Mouse (Mus musculus): ENCODE results near the gene Gm10192. TPM values are rescaled to one million over a fixed set of nuclear protein-coding genes. Genes with fewer than 3 reads are reported as not detected.
"Not testable (repeated sequence)": the region's sequence is repeated elsewhere in the genome, so short reads cannot be mapped to it uniquely, and the experiment has no call there.

Gene Gm10192
- not detected in 2 replicates for polyA plus RNA-seq (2014; fragmentation: Nextera tagmentation; extraction: Ambion mirVana)

GRCm38 (mm10) chr4:97183066-97183465 lies at the start of gene Gm10192:
Gene Gm10192 (minus strand): TSS chr4:97183166.
- DNase-seq (ENCODE audit: low spot score); H3K4me2 ChIP-seq: not testable (repeated sequence)

DNA sequence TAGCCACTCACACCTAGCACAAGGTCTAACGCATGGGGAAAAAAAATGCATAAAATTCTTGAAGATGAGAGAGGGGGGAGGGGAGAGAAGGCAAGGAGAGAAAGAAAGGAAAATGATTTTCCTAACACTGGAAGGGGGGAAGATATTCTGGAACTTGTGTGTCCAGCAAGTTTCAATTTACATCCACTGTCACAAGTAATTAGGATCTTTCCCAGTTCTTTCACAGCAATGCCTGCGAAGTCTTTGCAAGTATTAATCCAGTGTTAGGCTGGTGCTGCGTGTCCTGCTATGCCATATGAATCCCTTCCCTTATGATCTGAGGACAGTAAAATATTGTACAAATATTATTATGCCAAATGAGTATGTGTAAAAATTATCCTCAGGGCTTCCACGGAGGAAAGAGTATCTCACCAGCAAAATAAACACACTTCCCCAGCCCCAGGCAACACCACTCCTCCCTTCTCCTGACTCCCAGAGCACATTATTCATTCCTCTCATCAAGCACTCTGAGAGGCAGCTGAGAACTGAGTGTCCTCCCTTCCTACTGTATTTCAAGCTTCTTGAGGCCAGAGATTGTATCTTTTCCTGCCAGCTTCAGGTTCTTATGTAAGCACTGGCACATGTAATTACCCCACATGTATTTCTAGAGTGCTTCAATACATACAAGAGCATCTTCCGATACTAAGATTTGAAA lies 47.6 kb upstream of the Gm10192 start:
- 54% methylated on average over 5 of the region's 5 CpGs for WGBS
- ATAC-seq (replicated peaks; ENCODE audit: low FRiP score): no peak
- no peaks in the 10 kb centered on the region for H3K9me3 ChIP-seq (ENCODE audit: control insufficient read depth, low read length)

More at GRCm38 (mm10) chr4:97183066-97183465, at the start of gene Gm10192:
- not testable (repeated sequence) for ATAC-seq (replicated peaks; ENCODE audit: low FRiP score); H3K9ac ChIP-seq (ENCODE audit: low read depth, low read length); H3K4me3 ChIP-seq (ENCODE audit: low read depth, low read length); H3K27me3 ChIP-seq (replicated peaks; ENCODE audit: control insufficient read depth, insufficient read depth, low read length); H3K4me1 ChIP-seq (replicated peaks; ENCODE audit: control insufficient read depth, insufficient read depth, low read length); H3K27ac ChIP-seq (ENCODE audit: low read depth, low read length); H3K9me3 ChIP-seq (ENCODE audit: control insufficient read depth, low read length); H3K36me3 ChIP-seq (ENCODE audit: control insufficient read depth, insufficient read depth, low read length)

DNA sequence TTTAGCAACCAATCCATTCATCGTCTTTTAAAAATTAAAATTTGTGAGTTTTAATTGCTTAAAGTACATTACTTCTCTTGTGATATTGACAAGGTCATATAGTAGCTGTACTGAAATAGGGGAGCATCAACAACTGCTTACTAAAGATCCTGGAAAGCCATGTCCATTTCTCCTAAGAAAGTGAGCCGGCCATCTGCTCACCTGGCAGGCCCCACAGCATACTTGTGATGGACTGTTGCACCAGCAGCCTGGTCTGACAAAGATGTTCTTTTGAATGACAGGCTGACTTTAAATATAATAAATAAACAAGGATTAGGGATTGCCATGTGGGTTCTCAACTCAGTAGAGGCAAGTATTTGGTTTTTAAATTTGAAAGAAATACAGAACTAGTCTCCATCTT lies 36.7 kb upstream of the Gm10192 start:
- no peak for DNase-seq (ENCODE audit: low spot score)

More for the DNA sequence above, 47.6 kb upstream of the Gm10192 start:
- Histone ChIP-seq H3K27ac (ENCODE audit: low read depth, low read length) (no peak overlapping the region), H3K27me3 (replicated peaks; ENCODE audit: control insufficient read depth, insufficient read depth, low read length) (no peaks in the 10 kb centered on the region), H3K4me2 (no peak overlapping the region), H3K9ac (ENCODE audit: low read depth, low read length) (no peak overlapping the region), H3K36me3 (ENCODE audit: control insufficient read depth, insufficient read depth, low read length) (no peaks in the 10 kb centered on the region), H3K4me1 (replicated peaks; ENCODE audit: control insufficient read depth, insufficient read depth, low read length) (no peaks in the 10 kb centered on the region), H3K4me3 (ENCODE audit: low read depth, low read length) (no peak overlapping the region)
- DNase-seq (ENCODE audit: low spot score): no peak

GRCm38 (mm10) chr4:97217906-97218305 lies 34.9 kb upstream of the Gm10192 start:
- WGBS: 80% methylated on average over 1 of the region's 1 CpGs
- no peak overlapping the region for H3K9ac ChIP-seq (ENCODE audit: low read depth, low read length)
- ATAC-seq (replicated peaks; ENCODE audit: low FRiP score): no peak

More for the DNA sequence above, 36.7 kb upstream of the Gm10192 start:
- Histone ChIP-seq H3K27me3 (replicated peaks; ENCODE audit: control insufficient read depth, insufficient read depth, low read length) (no peaks in the 10 kb centered on the region), H3K36me3 (ENCODE audit: control insufficient read depth, insufficient read depth, low read length) (no peaks in the 10 kb centered on the region), H3K9me3 (ENCODE audit: control insufficient read depth, low read length) (no peaks in the 10 kb centered on the region), H3K4me2 (no peak overlapping the region), H3K9ac (ENCODE audit: low read depth, low read length) (no peak overlapping the region), H3K4me1 (replicated peaks; ENCODE audit: control insufficient read depth, insufficient read depth, low read length) (no peaks in the 10 kb centered on the region), H3K4me3 (ENCODE audit: low read depth, low read length) (no peak overlapping the region), H3K27ac (ENCODE audit: low read depth, low read length) (no peak overlapping the region)
- WGBS: 83% methylated on average over 2 of the region's 2 CpGs
- ATAC-seq (replicated peaks; ENCODE audit: low FRiP score): no peak

GRCm38 (mm10) chr4:97212514-97212913 lies 29.5 kb upstream of the Gm10192 start:
- H3K9me3 ChIP-seq (ENCODE audit: control insufficient read depth, low read length): no peaks in the 10 kb centered on the region
- H3K27ac ChIP-seq (ENCODE audit: low read depth, low read length): no peak overlapping the region
- DNase-seq (ENCODE audit: low spot score) (no peak), ATAC-seq (replicated peaks; ENCODE audit: low FRiP score) (no peak)
- H3K27me3 ChIP-seq (replicated peaks; ENCODE audit: control insufficient read depth, insufficient read depth, low read length): no peaks in the 10 kb centered on the region
- no peak overlapping the region for H3K4me3 ChIP-seq (ENCODE audit: low read depth, low read length)
- H3K36me3 ChIP-seq (ENCODE audit: control insufficient read depth, insufficient read depth, low read length): no peaks in the 10 kb centered on the region
- H3K9ac ChIP-seq (ENCODE audit: low read depth, low read length): no peak overlapping the region
- no peaks in the 10 kb centered on the region for H3K4me1 ChIP-seq (replicated peaks; ENCODE audit: control insufficient read depth, insufficient read depth, low read length)
- no peak overlapping the region for H3K4me2 ChIP-seq

More at GRCm38 (mm10) chr4:97217906-97218305, 34.9 kb upstream of the Gm10192 start:
- H3K27ac ChIP-seq (ENCODE audit: low read depth, low read length): no peak overlapping the region
- H3K4me2 ChIP-seq: no peak overlapping the region
- H3K4me1 ChIP-seq (replicated peaks; ENCODE audit: control insufficient read depth, insufficient read depth, low read length): no peaks in the 10 kb centered on the region
- H3K4me3 ChIP-seq (ENCODE audit: low read depth, low read length): no peak overlapping the region
- H3K9me3 ChIP-seq (ENCODE audit: control insufficient read depth, low read length): no peaks in the 10 kb centered on the region
- DNase-seq (ENCODE audit: low spot score): no peak
- H3K36me3 ChIP-seq (ENCODE audit: control insufficient read depth, insufficient read depth, low read length): no peaks in the 10 kb centered on the region
- H3K27me3 ChIP-seq (replicated peaks; ENCODE audit: control insufficient read depth, insufficient read depth, low read length): no peaks in the 10 kb centered on the region

DNA sequence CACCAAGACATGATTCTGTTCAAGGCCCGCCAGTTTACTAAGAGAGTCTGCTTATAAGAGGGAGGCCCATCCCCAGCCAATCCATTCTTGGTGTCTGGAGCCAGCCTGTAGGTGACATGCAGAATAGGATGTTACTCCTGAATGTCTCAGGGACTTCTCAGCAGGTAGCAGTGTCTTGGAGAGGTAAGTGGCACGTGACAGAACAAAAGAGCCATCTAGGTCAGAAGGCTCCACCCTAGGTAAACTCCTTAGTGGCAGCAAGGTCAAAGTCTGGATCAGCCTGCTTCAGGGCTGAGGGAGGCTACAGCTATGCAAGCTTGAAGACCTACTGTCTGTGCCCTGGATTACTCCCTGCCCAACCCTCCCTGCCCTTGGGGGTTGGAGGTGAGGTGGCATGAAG lies 20.0 kb upstream of the Gm10192 start:
- H3K27ac ChIP-seq (ENCODE audit: low read depth, low read length); H3K4me1 ChIP-seq (replicated peaks; ENCODE audit: control insufficient read depth, insufficient read depth, low read length); DNase-seq (ENCODE audit: low spot score); H3K4me2 ChIP-seq; H3K4me3 ChIP-seq (ENCODE audit: low read depth, low read length); ATAC-seq (replicated peaks; ENCODE audit: low FRiP score); H3K9ac ChIP-seq (ENCODE audit: low read depth, low read length); H3K27me3 ChIP-seq (replicated peaks; ENCODE audit: control insufficient read depth, insufficient read depth, low read length); H3K36me3 ChIP-seq (ENCODE audit: control insufficient read depth, insufficient read depth, low read length); H3K9me3 ChIP-seq (ENCODE audit: control insufficient read depth, low read length): not testable (repeated sequence)
- 68% methylated on average over 2 of the region's 2 CpGs for WGBS

DNA sequence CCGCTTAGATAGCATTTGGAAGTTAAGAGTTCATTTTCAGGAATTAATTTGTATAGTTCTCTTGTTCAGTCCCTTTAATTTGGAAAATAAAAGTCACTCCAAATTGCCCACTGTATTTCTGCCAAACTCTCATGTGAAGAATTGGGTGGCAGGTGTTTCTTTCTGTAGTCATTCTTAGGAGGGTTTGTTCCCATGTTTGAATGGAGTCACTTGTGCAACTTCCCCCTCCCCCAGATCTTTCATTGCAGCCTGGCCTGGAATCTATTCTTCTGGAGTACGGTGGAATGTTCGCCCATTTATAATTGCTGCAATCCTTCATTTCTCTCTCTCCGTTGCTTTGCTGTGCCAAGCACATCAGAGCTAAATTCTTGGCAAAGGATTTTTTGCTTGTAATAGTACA lies 10.2 kb upstream of the Gm10192 start:
- H3K9me3 ChIP-seq (ENCODE audit: control insufficient read depth, low read length): no peaks in the 10 kb centered on the region
- no peaks in the 10 kb centered on the region for H3K36me3 ChIP-seq (ENCODE audit: control insufficient read depth, insufficient read depth, low read length)
- H3K9ac ChIP-seq (ENCODE audit: low read depth, low read length): no peak overlapping the region
- no peak overlapping the region for H3K27ac ChIP-seq (ENCODE audit: low read depth, low read length)
- H3K4me1 ChIP-seq (replicated peaks; ENCODE audit: control insufficient read depth, insufficient read depth, low read length): no peaks in the 10 kb centered on the region
- H3K4me2 ChIP-seq: no peak overlapping the region
- DNase-seq (ENCODE audit: low spot score): no peak
- 63% methylated on average over 4 of the region's 4 CpGs for WGBS
- no peak for ATAC-seq (replicated peaks; ENCODE audit: low FRiP score)
- no peak overlapping the region for H3K4me3 ChIP-seq (ENCODE audit: low read depth, low read length)
- H3K27me3 ChIP-seq (replicated peaks; ENCODE audit: control insufficient read depth, insufficient read depth, low read length): no peaks in the 10 kb centered on the region

GRCm38 (mm10) chr4:97192601-97193000 lies 9.6 kb upstream of the Gm10192 start:
- DNase-seq (ENCODE audit: low spot score) (no peak), ATAC-seq (replicated peaks; ENCODE audit: low FRiP score) (no peak)
- Histone ChIP-seq H3K36me3 (ENCODE audit: control insufficient read depth, insufficient read depth, low read length) (no peaks in the 10 kb centered on the region), H3K4me1 (replicated peaks; ENCODE audit: control insufficient read depth, insufficient read depth, low read length) (no peaks in the 10 kb centered on the region), H3K4me2 (no peak overlapping the region), H3K27ac (ENCODE audit: low read depth, low read length) (no peak overlapping the region), H3K27me3 (replicated peaks; ENCODE audit: control insufficient read depth, insufficient read depth, low read length) (no peaks in the 10 kb centered on the region), H3K9me3 (ENCODE audit: control insufficient read depth, low read length) (no peaks in the 10 kb centered on the region), H3K9ac (ENCODE audit: low read depth, low read length) (no peak overlapping the region), H3K4me3 (ENCODE audit: low read depth, low read length) (no peak overlapping the region)
- 86% methylated on average over 2 of the region's 2 CpGs for WGBS

DNA sequence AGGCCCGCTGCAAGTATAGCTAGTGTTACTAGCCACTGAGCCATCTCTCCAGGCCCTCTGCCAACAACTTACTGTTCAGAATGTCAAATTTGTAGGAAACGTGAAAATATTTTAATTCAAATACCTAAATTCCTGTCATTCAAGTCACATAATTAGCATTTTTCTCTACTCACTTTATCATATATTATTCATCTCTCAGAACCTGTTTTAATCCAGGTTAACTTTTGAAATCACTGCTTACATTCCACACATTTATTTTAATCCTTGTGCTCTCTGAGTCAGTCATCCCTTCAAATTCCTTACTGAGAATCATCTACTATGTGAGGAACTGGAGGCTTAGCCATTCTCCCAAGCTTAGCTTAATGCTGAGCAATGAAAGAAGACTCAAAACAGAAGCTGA lies 2.6 kb downstream of the Gm10192 start:
- Histone ChIP-seq H3K9ac (ENCODE audit: low read depth, low read length) (no peak overlapping the region), H3K27ac (ENCODE audit: low read depth, low read length) (no peak overlapping the region), H3K27me3 (replicated peaks; ENCODE audit: control insufficient read depth, insufficient read depth, low read length) (no peaks in the 10 kb centered on the region), H3K4me3 (ENCODE audit: low read depth, low read length) (no peak overlapping the region), H3K4me2 (no peak overlapping the region), H3K9me3 (ENCODE audit: control insufficient read depth, low read length) (no peaks in the 10 kb centered on the region), H3K4me1 (replicated peaks; ENCODE audit: control insufficient read depth, insufficient read depth, low read length) (no peaks in the 10 kb centered on the region), H3K36me3 (ENCODE audit: control insufficient read depth, insufficient read depth, low read length) (no peaks in the 10 kb centered on the region)
- 65% methylated on average over 2 of the region's 2 CpGs for WGBS
- no peak for DNase-seq (ENCODE audit: low spot score)
- ATAC-seq (replicated peaks; ENCODE audit: low FRiP score): no peak

All from liver, embryonic 11.5 days (tissue).